Mouse (Mus musculus) midbrain, postnatal 0 days (tissue): ENCODE measurements at regions not wholly inside any gene's neighbourhood (a gene's known extent, or its start where the extent isn't known, plus 50 kb on each side); places are given as distances from the start of the nearest gene placed in this dataset.

Experiments used
- ATAC-seq: fragments of 200-750 bp; cut with Nextera tagmentation; 2 replicates; pipeline ENCODE4 v1.8.0; 2017; ENCODE audit warnings: moderate number of reproducible peaks, mild to moderate bottlenecking, moderate TSS enrichment, moderate library complexity; ENCODE audit not compliant: low FRiP score
- DNase-seq: peaks from one replicate; pipeline ENCODE4 v3.0.0-alpha.2; 2015; ENCODE audit warnings: low spot score
- H3K27ac ChIP-seq: fragments of 300-500 bp; sonication (generic); 2 replicates; pipeline ENCODE4 v1.5.1; 2014; ENCODE audit warnings: low read depth, mild to moderate bottlenecking, low read length, mixed read lengths
- H3K27me3 ChIP-seq: fragments of 300-500 bp; sonication (generic); 2 replicates; pipeline ENCODE4 v1.6.1; 2014; ENCODE audit warnings: low read length, control low read depth, mixed read lengths; ENCODE audit not compliant: insufficient read depth
- H3K36me3 ChIP-seq: fragments of 300-500 bp; sonication (generic); 2 replicates; pipeline ENCODE4 v1.6.1; 2014; ENCODE audit warnings: low read length, control low read depth, mixed read lengths; ENCODE audit not compliant: insufficient read depth
- H3K4me1 ChIP-seq: fragments of 300-500 bp; sonication (generic); 2 replicates; pipeline ENCODE4 v1.6.1; 2014; ENCODE audit warnings: mild to moderate bottlenecking, control low read depth, antibody characterized with exemption, low read length, mixed read lengths; ENCODE audit not compliant: insufficient read depth
- H3K4me2 ChIP-seq: fragments of 300-500 bp; sonication (generic); 2 replicates; pipeline ENCODE4 v1.6.1; 2014; ENCODE audit warnings: low read depth, mild to moderate bottlenecking, low read length, mixed read lengths; ENCODE audit not compliant: poor library complexity, severe bottlenecking
- H3K4me3 ChIP-seq: fragments of 300-500 bp; sonication (generic); 2 replicates; pipeline ENCODE4 v1.5.1; 2014; ENCODE audit warnings: low read depth, mild to moderate bottlenecking, low read length, moderate library complexity
- H3K9ac ChIP-seq: fragments of 300-500 bp; sonication (generic); replicated peaks from 2 replicates; pipeline ENCODE4 v1.6.1; 2014; ENCODE audit warnings: mild to moderate bottlenecking, low read length, moderate library complexity, mixed read lengths; ENCODE audit not compliant: poor library complexity, severe bottlenecking
- H3K9me3 ChIP-seq: fragments of 300-500 bp; sonication (generic); 2 replicates; pipeline ENCODE4 v1.6.1; 2016; ENCODE audit warnings: low read length, control low read depth
- CTCF ChIP-seq: IDR thresholded peaks from 2 replicates; pipeline ENCODE4 v1.5.1; 2016; ENCODE audit warnings: antibody characterized with exemption, mild to moderate bottlenecking
- WGBS: fragments of 180-500 bp; shearing (Covaris S2); extraction: QIAGEN DNeasy Blood & Tissue Kit; methylation state at CpG from one replicate; pipeline ENCODE4 v1.1.7; 2014; 5-methylcytosine and 5-hydroxymethylcytosine counted together

GRCm38 (mm10) chrX:156736951-156737553 is 678.1 kb downstream of the Phex start:
- H3K27ac ChIP-seq, result no peak overlapping the region
- H3K27me3 ChIP-seq, result no peaks in the 10 kb centered on the region
- no peaks in the 10 kb centered on the region for H3K4me1 ChIP-seq
- H3K36me3 ChIP-seq, result no peaks in the 10 kb centered on the region
- H3K9ac ChIP-seq, result no peak overlapping the region
- TF ChIP-seq CTCF, result no peak
- ATAC-seq (no peak), DNase-seq (no peak)
- no peak overlapping the region for H3K4me3 ChIP-seq
- H3K9me3 ChIP-seq, result no peaks in the 10 kb centered on the region
- 79% methylated on average over 2 of the region's 3 CpGs for WGBS
- H3K4me2 ChIP-seq, result no peak overlapping the region

GRCm38 (mm10) chrX:156692236-156692635 is 722.9 kb downstream of the Phex start:
- 33% methylated on average over 2 of the region's 2 CpGs for WGBS
- H3K27me3 ChIP-seq, result no peaks in the 10 kb centered on the region
- peak; percentile 0 for DNase-seq
- no peaks in the 10 kb centered on the region for H3K4me1 ChIP-seq
- ATAC-seq, result no peak
- no peak overlapping the region for H3K4me3 ChIP-seq
- no peak for TF ChIP-seq CTCF
- no peak overlapping the region for H3K9ac ChIP-seq
- H3K27ac ChIP-seq, result no peak overlapping the region
- H3K9me3 ChIP-seq, result no peaks in the 10 kb centered on the region
- no peak overlapping the region for H3K4me2 ChIP-seq
- H3K36me3 ChIP-seq, result no peaks in the 10 kb centered on the region

DNA sequence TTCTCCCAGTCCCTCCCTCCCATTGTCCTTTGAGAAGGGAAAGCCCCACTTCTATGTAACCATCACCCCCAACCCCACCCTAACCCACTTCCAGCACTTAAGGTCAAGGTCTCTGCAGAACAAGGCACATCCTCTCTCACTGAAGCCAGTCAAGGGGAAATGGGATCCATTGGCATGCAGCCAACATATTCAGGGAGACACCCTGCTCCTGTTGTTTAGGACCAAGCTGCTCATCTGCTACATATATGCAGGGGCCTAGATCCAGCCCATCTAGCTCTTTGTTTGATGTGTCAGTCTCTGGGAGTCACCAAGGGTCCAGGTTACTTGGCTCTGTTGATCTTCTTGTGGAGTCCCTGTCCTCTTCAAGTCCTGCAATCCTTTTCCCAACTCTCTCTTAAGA is 737.2 kb downstream of the Phex start:
- Histone ChIP-seq H3K36me3 (no peaks in the 10 kb centered on the region), H3K4me2 (no peak overlapping the region), H3K9me3 (no peaks in the 10 kb centered on the region), H3K27ac (no peak overlapping the region), H3K4me1 (no peaks in the 10 kb centered on the region), H3K4me3 (no peak overlapping the region), H3K9ac (no peak overlapping the region), H3K27me3 (no peaks in the 10 kb centered on the region)
- DNase-seq (no peak), ATAC-seq (no peak)
- no peak for TF ChIP-seq CTCF

- DNase-seq (no peak), ATAC-seq (no peak)
- H3K9me3 ChIP-seq, result no peaks in the 10 kb centered on the region
- H3K36me3 ChIP-seq, result no peaks in the 10 kb centered on the region
- H3K4me2 ChIP-seq, result no peak overlapping the region
- WGBS, result 59% methylated on average over 1 of the region's 1 CpGs
- H3K27ac ChIP-seq, result no peak overlapping the region
- no peak overlapping the region for H3K9ac ChIP-seq
- no peaks in the 10 kb centered on the region for H3K4me1 ChIP-seq
- TF ChIP-seq CTCF, result no peak
- no peak overlapping the region for H3K4me3 ChIP-seq
- no peaks in the 10 kb centered on the region for H3K27me3 ChIP-seq
Observed at GRCm38 (mm10) chrX:156673661-156674060, 741.5 kb downstream of the Phex start.

DNA sequence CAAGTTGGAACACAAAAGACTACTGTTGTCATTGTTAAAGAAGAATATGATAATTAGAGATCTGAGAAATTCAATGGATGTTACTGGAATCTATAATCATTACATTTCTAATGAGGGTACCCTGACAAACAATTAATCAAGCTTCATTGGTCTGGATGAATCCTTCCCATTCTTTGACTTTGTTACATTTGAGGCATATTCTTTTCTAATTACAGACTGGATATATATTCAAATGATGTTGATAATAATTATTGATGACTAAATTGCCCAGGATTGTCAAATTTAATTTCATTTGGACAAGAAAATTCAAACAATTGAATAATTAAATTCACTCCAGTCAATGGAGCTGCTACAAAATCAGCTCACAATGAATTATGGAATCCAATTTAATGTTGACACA is 745.6 kb downstream of the Phex start:
- H3K9me3 ChIP-seq, result no peaks in the 10 kb centered on the region
- no peak overlapping the region for H3K4me3 ChIP-seq
- no peak overlapping the region for H3K4me2 ChIP-seq
- no peak for TF ChIP-seq CTCF
- H3K4me1 ChIP-seq, result no peaks in the 10 kb centered on the region
- ATAC-seq, result no peak
- DNase-seq, result no peak
- no peak overlapping the region for H3K27ac ChIP-seq
- H3K36me3 ChIP-seq, result no peaks in the 10 kb centered on the region
- no peak overlapping the region for H3K9ac ChIP-seq
- H3K27me3 ChIP-seq, result no peaks in the 10 kb centered on the region
